Mouse (Mus musculus): ENCODE measurements at regions not wholly inside any gene's neighbourhood (a gene's known extent, or its start where the extent isn't known, plus 50 kb on each side); places are given as distances from the start of the nearest gene placed in this dataset.

DNA sequence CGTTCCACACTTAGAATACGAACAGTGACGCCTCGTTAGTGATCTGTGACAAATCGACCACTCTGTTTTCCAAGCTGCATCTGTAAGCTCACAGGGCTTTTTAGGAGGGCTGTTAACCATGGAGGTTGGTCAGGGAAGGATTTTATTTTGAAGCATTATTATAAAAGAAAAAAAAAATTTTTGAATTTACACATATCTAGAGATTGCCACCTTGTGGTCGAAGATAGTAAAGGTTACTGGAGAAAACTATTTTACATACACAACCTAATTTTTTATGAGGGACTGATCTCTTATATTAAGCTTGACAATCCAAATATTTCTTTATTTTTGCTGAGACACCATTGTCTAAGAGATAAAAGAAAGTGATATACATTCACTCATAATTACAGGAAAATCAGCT, 937.2 kb downstream of the Sorcs1 start:
- Histone ChIP-seq H3K27me3 (ENCODE audit: insufficient read depth, low read length) (no peaks in the 10 kb centered on the region), H3K4me2 (replicated peaks; ENCODE audit: low read depth, low read length) (no peak overlapping the region), H3K4me3 (ENCODE audit: low read length) (no peak overlapping the region), H3K9ac (replicated peaks; ENCODE audit: low read length) (no peak overlapping the region), H3K27ac (ENCODE audit: low read length) (no peak overlapping the region), H3K9me3 (ENCODE audit: low read length) (no peaks in the 10 kb centered on the region), H3K4me1 (ENCODE audit: insufficient read depth, low read length) (no peaks in the 10 kb centered on the region), H3K36me3 (ENCODE audit: insufficient read depth, low read length) (no peaks in the 10 kb centered on the region)
- ATAC-seq (ENCODE audit: low FRiP score, low TSS enrichment) = no peak
- 86% methylated on average over 6 of the region's 6 CpGs for WGBS

GRCm38 (mm10) chr19:49739483-49740175, 938.8 kb downstream of the Sorcs1 start:
- no peak overlapping the region for H3K4me3 ChIP-seq (ENCODE audit: low read length)
- H3K27ac ChIP-seq (ENCODE audit: low read length) = no peak overlapping the region
- no peaks in the 10 kb centered on the region for H3K4me1 ChIP-seq (ENCODE audit: insufficient read depth, low read length)
- H3K36me3 ChIP-seq (ENCODE audit: insufficient read depth, low read length) = no peaks in the 10 kb centered on the region
- WGBS = 66% methylated on average over 13 of the region's 13 CpGs
- H3K4me2 ChIP-seq (replicated peaks; ENCODE audit: low read depth, low read length) = no peak overlapping the region
- no peaks in the 10 kb centered on the region for H3K27me3 ChIP-seq (ENCODE audit: insufficient read depth, low read length)
- H3K9ac ChIP-seq (replicated peaks; ENCODE audit: low read length) = no peak overlapping the region
- no peak for ATAC-seq (ENCODE audit: low FRiP score, low TSS enrichment)
- H3K9me3 ChIP-seq (ENCODE audit: low read length) = no peaks in the 10 kb centered on the region

DNA sequence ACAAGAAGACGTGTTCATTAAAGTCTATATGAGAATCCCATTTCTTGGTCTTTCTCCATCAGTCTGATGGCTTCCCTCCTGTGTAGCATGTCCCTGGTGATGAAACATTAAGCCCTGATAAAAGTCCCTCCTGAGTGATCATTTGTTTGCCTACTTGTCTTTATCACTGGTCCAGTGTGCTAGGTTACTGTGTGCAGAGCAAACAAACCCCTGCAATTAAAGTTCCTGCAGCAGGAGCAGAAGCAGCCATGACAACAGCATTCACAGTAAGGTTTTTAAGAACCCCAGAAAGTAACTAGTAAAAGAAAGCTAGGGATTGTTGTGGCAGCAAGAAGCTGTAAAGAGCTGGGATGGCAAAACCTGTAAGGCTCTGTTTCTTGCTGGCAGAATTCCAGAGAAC, 980.8 kb downstream of the Sorcs1 start:
- no peaks in the 10 kb centered on the region for H3K9me3 ChIP-seq (ENCODE audit: low read length)
- H3K27me3 ChIP-seq (ENCODE audit: insufficient read depth, low read length) = no peaks in the 10 kb centered on the region
- ATAC-seq (ENCODE audit: low FRiP score, low TSS enrichment) = no peak
- no peak overlapping the region for H3K4me3 ChIP-seq (ENCODE audit: low read length)
- no peaks in the 10 kb centered on the region for H3K4me1 ChIP-seq (ENCODE audit: insufficient read depth, low read length)
- H3K36me3 ChIP-seq (ENCODE audit: insufficient read depth, low read length) = no peaks in the 10 kb centered on the region
- WGBS = 86% methylated on average over 1 of the region's 1 CpGs
- H3K27ac ChIP-seq (ENCODE audit: low read length) = no peak overlapping the region
- H3K9ac ChIP-seq (replicated peaks; ENCODE audit: low read length) = no peak overlapping the region
- no peak overlapping the region for H3K4me2 ChIP-seq (replicated peaks; ENCODE audit: low read depth, low read length)

GRCm38 (mm10) chr19:49685588-49686281, 992.7 kb downstream of the Sorcs1 start:
- Histone ChIP-seq H3K27me3 (ENCODE audit: insufficient read depth, low read length) (no peaks in the 10 kb centered on the region), H3K9me3 (ENCODE audit: low read length) (0 out of 2 replicates have a peak, but pooled peaks cover 6% of the 10 kb centered on the region), H3K4me2 (replicated peaks; ENCODE audit: low read depth, low read length) (no peak overlapping the region), H3K27ac (ENCODE audit: low read length) (no peak overlapping the region), H3K36me3 (ENCODE audit: insufficient read depth, low read length) (no peaks in the 10 kb centered on the region), H3K4me1 (ENCODE audit: insufficient read depth, low read length) (no peaks in the 10 kb centered on the region), H3K4me3 (ENCODE audit: low read length) (no peak overlapping the region), H3K9ac (replicated peaks; ENCODE audit: low read length) (no peak overlapping the region)
- WGBS = 89% methylated on average over 15 of the region's 15 CpGs
- ATAC-seq (ENCODE audit: low FRiP score, low TSS enrichment) = no peak

DNA sequence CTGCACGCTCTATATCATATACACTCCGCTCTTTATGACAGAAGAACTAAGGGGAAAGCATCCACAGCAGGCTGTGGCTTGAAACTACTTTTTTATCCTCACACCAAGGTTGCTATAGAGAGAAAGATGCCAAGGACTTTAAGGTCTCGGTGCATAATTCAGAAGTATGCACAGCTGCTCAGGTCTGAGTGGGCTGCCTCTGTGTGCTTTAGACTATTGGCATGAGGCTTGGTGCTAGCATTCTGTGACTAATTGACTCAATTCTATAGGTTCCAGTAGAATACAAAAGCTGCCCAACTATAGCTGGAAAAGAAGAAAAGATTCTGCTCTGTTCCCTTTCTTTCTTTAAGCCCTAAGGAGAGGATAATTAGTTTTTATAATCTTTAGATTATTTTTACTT, 997.2 kb downstream of the Sorcs1 start:
- ATAC-seq (ENCODE audit: low FRiP score, low TSS enrichment) = no peak
- Histone ChIP-seq H3K4me2 (replicated peaks; ENCODE audit: low read depth, low read length) (no peak overlapping the region), H3K9me3 (ENCODE audit: low read length) (0 out of 2 replicates have a peak, but pooled peaks cover 6% of the 10 kb centered on the region), H3K4me1 (ENCODE audit: insufficient read depth, low read length) (no peaks in the 10 kb centered on the region), H3K9ac (replicated peaks; ENCODE audit: low read length) (no peak overlapping the region), H3K27me3 (ENCODE audit: insufficient read depth, low read length) (no peaks in the 10 kb centered on the region), H3K36me3 (ENCODE audit: insufficient read depth, low read length) (no peaks in the 10 kb centered on the region), H3K27ac (ENCODE audit: low read length) (no peak overlapping the region), H3K4me3 (ENCODE audit: low read length) (no peak overlapping the region)
- WGBS = 81% methylated on average over 3 of the region's 3 CpGs

- H3K9me3 ChIP-seq (ENCODE audit: low read length) = 0 out of 2 replicates have a peak, but pooled peaks cover 6% of the 10 kb centered on the region
- WGBS = 79% methylated on average over 3 of the region's 3 CpGs
- no peak for ATAC-seq (ENCODE audit: low FRiP score, low TSS enrichment)
- H3K4me2 ChIP-seq (replicated peaks; ENCODE audit: low read depth, low read length) = no peak overlapping the region
- H3K27ac ChIP-seq (ENCODE audit: low read length) = no peak overlapping the region
- H3K27me3 ChIP-seq (ENCODE audit: insufficient read depth, low read length) = no peaks in the 10 kb centered on the region
- no peaks in the 10 kb centered on the region for H3K4me1 ChIP-seq (ENCODE audit: insufficient read depth, low read length)
- no peak overlapping the region for H3K4me3 ChIP-seq (ENCODE audit: low read length)
- H3K36me3 ChIP-seq (ENCODE audit: insufficient read depth, low read length) = no peaks in the 10 kb centered on the region
- H3K9ac ChIP-seq (replicated peaks; ENCODE audit: low read length) = no peak overlapping the region
Measured at GRCm38 (mm10) chr19:49680006-49680405, 998.4 kb downstream of the Sorcs1 start.

GRCm38 (mm10) chr19:49675931-49676330, 1002.5 kb downstream of the Sorcs1 start:
- Histone ChIP-seq H3K4me3 (ENCODE audit: low read length) (no peak overlapping the region), H3K9ac (replicated peaks; ENCODE audit: low read length) (no peak overlapping the region), H3K36me3 (ENCODE audit: insufficient read depth, low read length) (no peaks in the 10 kb centered on the region), H3K27ac (ENCODE audit: low read length) (no peak overlapping the region), H3K4me2 (replicated peaks; ENCODE audit: low read depth, low read length) (no peak overlapping the region), H3K4me1 (ENCODE audit: insufficient read depth, low read length) (no peaks in the 10 kb centered on the region), H3K9me3 (ENCODE audit: low read length) (no peaks in the 10 kb centered on the region), H3K27me3 (ENCODE audit: insufficient read depth, low read length) (no peaks in the 10 kb centered on the region)
- WGBS = 51% methylated on average over 2 of the region's 2 CpGs
- ATAC-seq (ENCODE audit: low FRiP score, low TSS enrichment) = no peak

DNA sequence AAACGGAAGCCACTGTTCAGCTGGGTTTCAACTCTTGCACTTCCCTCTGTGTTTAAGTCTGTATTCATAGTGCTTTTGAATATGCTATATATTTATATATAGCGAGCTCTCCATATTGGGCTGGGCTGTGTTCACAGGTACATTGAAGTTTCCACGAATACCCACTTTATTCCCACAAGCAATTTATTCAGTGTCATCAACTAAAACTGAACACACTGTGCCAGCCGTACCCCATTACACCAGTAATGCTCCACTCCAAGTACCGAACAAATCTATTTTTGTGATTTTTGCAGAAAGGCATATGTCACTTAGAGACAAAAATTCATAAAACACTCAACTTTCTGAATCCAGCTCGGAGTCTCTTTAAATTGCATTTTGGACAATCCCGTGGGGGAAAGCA, 1048.5 kb downstream of the Sorcs1 start:
- Histone ChIP-seq H3K4me2 (replicated peaks; ENCODE audit: low read depth, low read length) (no peak overlapping the region), H3K9me3 (ENCODE audit: low read length) (no peaks in the 10 kb centered on the region), H3K27ac (ENCODE audit: low read length) (no peak overlapping the region), H3K9ac (replicated peaks; ENCODE audit: low read length) (no peak overlapping the region), H3K4me1 (ENCODE audit: insufficient read depth, low read length) (no peaks in the 10 kb centered on the region), H3K36me3 (ENCODE audit: insufficient read depth, low read length) (no peaks in the 10 kb centered on the region), H3K4me3 (ENCODE audit: low read length) (no peak overlapping the region), H3K27me3 (ENCODE audit: insufficient read depth, low read length) (no peaks in the 10 kb centered on the region)
- no peak for ATAC-seq (ENCODE audit: low FRiP score, low TSS enrichment)
- 88% methylated on average over 7 of the region's 7 CpGs for WGBS

DNA sequence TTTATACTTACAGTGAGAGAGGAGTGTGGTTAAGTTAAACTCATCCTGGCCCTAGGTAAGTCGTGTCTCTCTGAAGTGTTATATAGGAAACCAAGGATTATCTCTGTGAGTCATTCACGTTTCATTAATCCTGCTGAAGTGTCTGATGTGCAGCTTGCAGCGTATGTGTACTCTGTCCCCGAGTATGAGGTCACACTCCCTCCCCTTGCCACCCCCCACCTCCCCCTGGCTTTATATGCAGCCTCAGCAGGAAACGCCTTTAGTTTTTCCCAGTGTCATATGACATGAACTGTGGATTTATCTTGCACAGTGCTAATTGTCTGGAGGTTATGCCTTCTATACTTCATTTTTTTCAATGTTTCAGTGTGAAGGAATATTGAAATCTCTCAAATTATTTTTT, 1058.5 kb downstream of the Sorcs1 start:
- no peaks in the 10 kb centered on the region for H3K27me3 ChIP-seq (ENCODE audit: insufficient read depth, low read length)
- ATAC-seq (ENCODE audit: low FRiP score, low TSS enrichment) = 0 out of 2 replicates have a peak, but pooled peaks have one; percentile 65
- H3K36me3 ChIP-seq (ENCODE audit: insufficient read depth, low read length) = no peaks in the 10 kb centered on the region
- H3K27ac ChIP-seq (ENCODE audit: low read length) = no peak overlapping the region
- H3K4me3 ChIP-seq (ENCODE audit: low read length) = no peak overlapping the region
- H3K4me1 ChIP-seq (ENCODE audit: insufficient read depth, low read length) = no peaks in the 10 kb centered on the region
- no peak overlapping the region for H3K9ac ChIP-seq (replicated peaks; ENCODE audit: low read length)
- WGBS = 19% methylated on average over 5 of the region's 5 CpGs
- H3K9me3 ChIP-seq (ENCODE audit: low read length) = no peaks in the 10 kb centered on the region
- H3K4me2 ChIP-seq (replicated peaks; ENCODE audit: low read depth, low read length) = no peak overlapping the region

DNA sequence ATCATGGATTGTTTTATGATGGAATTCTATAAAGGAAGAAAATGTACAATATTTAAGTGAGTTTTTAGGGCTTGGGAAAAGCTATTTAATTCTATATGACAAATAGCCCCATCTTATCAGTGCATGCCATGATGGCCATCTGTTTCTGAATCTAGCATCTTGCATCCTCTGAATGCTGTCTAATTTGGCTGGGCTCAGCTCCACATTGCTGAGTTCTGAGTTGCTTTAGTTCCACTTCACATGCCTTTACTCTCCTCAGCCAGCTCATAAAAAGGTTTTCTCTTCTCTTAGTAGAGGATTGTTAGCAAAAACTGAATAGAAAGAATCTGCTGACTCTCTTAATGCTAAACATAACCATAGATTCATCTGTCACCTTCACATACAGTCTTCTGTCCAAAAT, 1063.4 kb downstream of the Sorcs1 start:
- no peak overlapping the region for H3K4me3 ChIP-seq (ENCODE audit: low read length)
- H3K4me1 ChIP-seq (ENCODE audit: insufficient read depth, low read length) = no peaks in the 10 kb centered on the region
- no peak for ATAC-seq (ENCODE audit: low FRiP score, low TSS enrichment)
- H3K36me3 ChIP-seq (ENCODE audit: insufficient read depth, low read length) = no peaks in the 10 kb centered on the region
- no peak overlapping the region for H3K27ac ChIP-seq (ENCODE audit: low read length)
- no peaks in the 10 kb centered on the region for H3K27me3 ChIP-seq (ENCODE audit: insufficient read depth, low read length)
- H3K9me3 ChIP-seq (ENCODE audit: low read length) = no peaks in the 10 kb centered on the region
- no peak overlapping the region for H3K9ac ChIP-seq (replicated peaks; ENCODE audit: low read length)
- H3K4me2 ChIP-seq (replicated peaks; ENCODE audit: low read depth, low read length) = no peak overlapping the region
